In the genomic region with DNA sequence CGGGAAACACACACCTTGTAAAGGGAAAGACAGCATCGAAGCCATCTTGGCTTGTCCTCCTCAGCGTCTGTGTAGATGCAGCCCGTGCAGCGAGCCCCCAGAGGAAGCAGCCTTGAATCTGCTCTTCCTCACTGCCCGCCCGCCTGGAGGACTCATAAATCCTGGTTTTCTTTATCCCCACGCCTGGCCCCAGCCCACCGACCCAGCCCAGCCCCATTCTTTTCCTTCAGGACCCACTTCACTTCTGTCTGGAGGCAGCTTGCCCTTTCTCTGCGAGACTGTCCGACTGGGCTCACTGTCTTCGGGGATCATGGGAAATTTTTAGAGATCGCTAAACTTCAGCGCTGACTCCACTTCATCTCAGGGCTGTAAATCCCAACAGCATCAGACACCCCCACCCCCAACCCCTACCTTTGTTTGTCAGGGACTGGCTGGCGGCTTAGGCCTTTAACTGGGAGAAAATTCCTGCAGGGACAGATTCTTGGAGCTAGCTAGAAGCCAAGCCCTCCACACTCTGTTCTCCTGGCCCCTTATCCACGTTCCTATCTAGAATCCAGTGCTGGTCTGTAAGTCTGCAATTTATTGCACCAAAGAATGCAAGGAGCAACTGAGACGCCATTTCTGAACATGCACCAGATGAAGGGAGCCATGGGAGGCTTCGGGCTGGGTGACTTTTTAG, we compare ENCODE assay signal across 7 mouse cellular contexts. TPM values are rescaled to one million over a fixed set of nuclear protein-coding genes. Genes with fewer than 3 reads are reported as not detected.
DNase-seq lines count a peak whose midpoint lies in the region; ATAC-seq and TF ChIP-seq lines count a peak whose summit lies in the region.

No protein-coding gene starts in this region.

- H3K9me3 ChIP-seq in lung, embryonic 14.5 days (ENCODE audit: low read depth, low read length), result no peaks in the 10 kb centered on the region
- H3K9me3 ChIP-seq in forebrain, embryonic 11.5 days (ENCODE audit: control insufficient read depth, low read length), result peaks cover 2% of the 10 kb centered on the region; the same call in 1 of the 2 replicates
- H3K9me3 ChIP-seq in limb, embryonic 11.5 days (ENCODE audit: control insufficient read depth, low read length), result no peaks in the 10 kb centered on the region; the same call in 1 of the 2 replicates
- H3K9me3 ChIP-seq in stomach, embryonic 15.5 days, result no peaks in the 10 kb centered on the region

- H3K27me3 ChIP-seq in lung, embryonic 14.5 days (ENCODE audit: insufficient read depth, low read length), result no peaks in the 10 kb centered on the region
- no peaks in the 10 kb centered on the region for H3K27me3 ChIP-seq in forebrain, embryonic 11.5 days (ENCODE audit: control insufficient read depth, insufficient read depth, low read length)
- no peaks in the 10 kb centered on the region for H3K27me3 ChIP-seq in limb, embryonic 11.5 days (ENCODE audit: control insufficient read depth, insufficient read depth, low read length)
- no peaks in the 10 kb centered on the region for H3K27me3 ChIP-seq in stomach, embryonic 15.5 days (replicated peaks)

- peak overlapping the region; percentile 74 for H3K27ac ChIP-seq in lung, embryonic 14.5 days (ENCODE audit: low read depth)
- H3K27ac ChIP-seq in forebrain, embryonic 11.5 days (ENCODE audit: low read depth, low read length), result peak overlapping the region; percentile 62
- peak overlapping the region; percentile 43 for H3K27ac ChIP-seq in limb, embryonic 11.5 days (replicated peaks; ENCODE audit: low read depth, low read length)
- peak overlapping the region; percentile 68; the same call in 1 of the 2 replicates for H3K27ac ChIP-seq in stomach, embryonic 15.5 days

- H3K4me2 ChIP-seq in lung, embryonic 14.5 days, result peak overlapping the region; percentile 51
- peak overlapping the region; percentile 31; the same call in 1 of the 2 replicates for H3K4me2 ChIP-seq in forebrain, embryonic 11.5 days (ENCODE audit: low read depth, low read length, severe bottlenecking)
- no peak overlapping the region for H3K4me2 ChIP-seq in limb, embryonic 11.5 days (ENCODE audit: low read depth, severe bottlenecking)
- peak overlapping the region; percentile 37 for H3K4me2 ChIP-seq in stomach, embryonic 15.5 days

- peak overlapping the region; percentile 47 for H3K9ac ChIP-seq in lung, embryonic 14.5 days
- H3K9ac ChIP-seq in forebrain, embryonic 11.5 days (ENCODE audit: low read length), result peak overlapping the region; percentile 44
- no peak overlapping the region for H3K9ac ChIP-seq in limb, embryonic 11.5 days (ENCODE audit: low read length)
- no peak overlapping the region for H3K9ac ChIP-seq in stomach, embryonic 15.5 days

- peaks cover 21% of the 10 kb centered on the region for H3K4me1 ChIP-seq in lung, embryonic 14.5 days (ENCODE audit: insufficient read depth)
- peaks cover 3% of the 10 kb centered on the region; the same call in 1 of the 2 replicates for H3K4me1 ChIP-seq in forebrain, embryonic 11.5 days (replicated peaks; ENCODE audit: control insufficient read depth, insufficient read depth, low read length)
- H3K4me1 ChIP-seq in limb, embryonic 11.5 days (ENCODE audit: control insufficient read depth, insufficient read depth, low read length), result peaks cover 10% of the 10 kb centered on the region
- H3K4me1 ChIP-seq in stomach, embryonic 15.5 days, result peaks cover 34% of the 10 kb centered on the region

- H3K36me3 ChIP-seq in lung, embryonic 14.5 days (ENCODE audit: insufficient read depth), result no peaks in the 10 kb centered on the region
- no peaks in the 10 kb centered on the region for H3K36me3 ChIP-seq in forebrain, embryonic 11.5 days (ENCODE audit: control insufficient read depth, insufficient read depth, low read length)
- no peaks in the 10 kb centered on the region for H3K36me3 ChIP-seq in limb, embryonic 11.5 days (ENCODE audit: control insufficient read depth, insufficient read depth, low read length)
- no peaks in the 10 kb centered on the region for H3K36me3 ChIP-seq in stomach, embryonic 15.5 days

- ATAC-seq in lung, embryonic 14.5 days (ENCODE audit: insufficient read depth), result no peak
- ATAC-seq in forebrain, embryonic 11.5 days (replicated peaks; ENCODE audit: low FRiP score), result peak; percentile 53; the same call in 1 of the 2 replicates
- no peak for ATAC-seq in limb, embryonic 11.5 days (ENCODE audit: insufficient number of reproducible peaks, low FRiP score, low TSS enrichment, low read depth)
- ATAC-seq in stomach, embryonic 15.5 days (ENCODE audit: insufficient read depth, low FRiP score, low read depth), result peak; percentile 42; the same call in 1 of the 2 replicates

- DNase-seq in lung, embryonic 14.5 days, result peak; percentile 64
- DNase-seq in lung, postnatal 14 days, result no peak
- DNase-seq in forebrain, embryonic 11.5 days (ENCODE audit: low spot score), result peak; percentile 77
- DNase-seq in limb, embryonic 11.5 days (ENCODE audit: low spot score), result peak; percentile 66
- DNase-seq in cerebellum, adult 18-20 months, result no peak
- no peak for DNase-seq in lung, postnatal 10 days

- 15% methylated on average over 18 of the region's 18 CpGs for WGBS in lung, embryonic 14.5 days
- 24% methylated on average over 18 of the region's 18 CpGs for WGBS in forebrain, embryonic 11.5 days
- WGBS in limb, embryonic 11.5 days, result 19% methylated on average over 18 of the region's 18 CpGs
- 22% methylated on average over 18 of the region's 18 CpGs for WGBS in stomach, embryonic 15.5 days

- H3K4me3 ChIP-seq in lung, embryonic 14.5 days (ENCODE audit: low read depth, low read length), result peak overlapping the region; percentile 11; the same call in 1 of the 2 replicates
- no peak overlapping the region for H3K4me3 ChIP-seq in forebrain, embryonic 11.5 days (ENCODE audit: low read depth, low read length)
- H3K4me3 ChIP-seq in limb, embryonic 11.5 days (ENCODE audit: low read depth, low read length), result no peak overlapping the region
- H3K4me3 ChIP-seq in stomach, embryonic 15.5 days (replicated peaks), result peak overlapping the region; percentile 9; the same call in 1 of the 2 replicates

- TF ChIP-seq CTCF in lung, embryonic 14.5 days (IDR thresholded peaks at IDR 0.05; ENCODE audit: low read depth), result no peak

RNA-seq across cellular contexts. Expression of a gene that starts 57.0 kb away (rescaled TPM):
- polyA plus RNA-seq in lung, embryonic 14.5 days (2014; fragmentation: Nextera tagmentation; extraction: Ambion mirVana), result 22.4 and 24.2 TPM in 2 replicates
- polyA plus RNA-seq in forebrain, embryonic 11.5 days (2014; fragmentation: Nextera tagmentation; extraction: Ambion mirVana), result 17.8 TPM in 2 replicates
- polyA plus RNA-seq in limb, embryonic 11.5 days (2014; fragmentation: Nextera tagmentation; extraction: Ambion mirVana), result 25.1 and 26.0 TPM in 2 replicates
- polyA plus RNA-seq in stomach, embryonic 15.5 days (2015; fragmentation: Nextera tagmentation; extraction: Ambion mirVana), result 29.9 and 31.7 TPM in 2 replicates

Comparison
In these comparisons a context has a peak if more than half of its experiments do, and no peak if none do; other contexts are left out.
1. DNase-seq: peak in lung, embryonic 14.5 days (single experiment), forebrain, embryonic 11.5 days (single experiment) and limb, embryonic 11.5 days (single experiment); none in lung, postnatal 14 days (single experiment), cerebellum, adult 18-20 months (0 of 2) and lung, postnatal 10 days (single experiment).
2. ATAC-seq: peak in forebrain, embryonic 11.5 days (single experiment) and stomach, embryonic 15.5 days (single experiment); none in lung, embryonic 14.5 days (single experiment) and limb, embryonic 11.5 days (single experiment).
3. H3K4me3 ChIP-seq: peak in lung, embryonic 14.5 days (single experiment) and stomach, embryonic 15.5 days (single experiment); none in forebrain, embryonic 11.5 days (single experiment) and limb, embryonic 11.5 days (single experiment).
4. H3K9ac ChIP-seq: peak in lung, embryonic 14.5 days (single experiment) and forebrain, embryonic 11.5 days (single experiment); none in limb, embryonic 11.5 days (single experiment) and stomach, embryonic 15.5 days (single experiment).
5. Peak in every context shown above with its lines, with median percentiles within 50 percentile points of each other: H3K27ac ChIP-seq.